Mouse (Mus musculus) lung, postnatal 0 days (tissue): ENCODE measurements around the gene Ifit2.

Experiments used
- CTCF ChIP-seq: IDR thresholded peaks from 2 replicates; pipeline ENCODE4 v1.5.1; 2016; ENCODE audit warnings: antibody characterized with exemption, mild to moderate bottlenecking
- EP300 ChIP-seq: IDR thresholded peaks from 2 replicates; pipeline ENCODE4 v1.6.1; 2016; ENCODE audit warnings: antibody characterized with exemption, mild to moderate bottlenecking, control low read depth

GRCm38 (mm10) chr19:34605472-34605871, 55.0 kb downstream of the Ifit2 start:
- TF ChIP-seq EP300: no peak
- no peak for TF ChIP-seq CTCF
